Mouse (Mus musculus): Measurements from ENCODE around the gene Ankrd22. TPM values are rescaled to one million over a fixed set of nuclear protein-coding genes. Genes with fewer than 3 reads are reported as not detected.
A peak's percentile ranks its signal among the peaks of the same experiment; 100 is the strongest.

Gene Ankrd22
- polyA plus RNA-seq, 1 experiment from 2014 or later, result 0.07 TPM

- H3K27ac ChIP-seq, result peak overlapping the region; percentile 82
Observed at GRCm38 (mm10) chr19:34194132-34194745, 28.4 kb upstream of the Ankrd22 start.

GRCm38 (mm10) chr19:34193683-34194082 is 27.8 kb upstream of the Ankrd22 start:
- Histone ChIP-seq H3K36me3 (ENCODE audit: inconsistent target) (no peaks in the 10 kb centered on the region), H3K27ac (peak overlapping the region; percentile 82), H3K4me3 (ENCODE audit: inconsistent target) (peak overlapping the region; percentile 91), H3K79me2 (ENCODE audit: inconsistent target) (peaks cover 62% of the 10 kb centered on the region)
- 65% methylated on average over 9 of the region's 9 CpGs for WGBS (ENCODE audit: missing documents)

More at GRCm38 (mm10) chr19:34194132-34194745, 28.4 kb upstream of the Ankrd22 start:
- Histone ChIP-seq H3K4me3 (ENCODE audit: inconsistent target) (peak overlapping the region; percentile 91), H3K79me2 (ENCODE audit: inconsistent target) (peaks cover 68% of the 10 kb centered on the region), H3K36me3 (ENCODE audit: inconsistent target) (no peaks in the 10 kb centered on the region)
- 84% methylated on average over 6 of the region's 6 CpGs for WGBS (ENCODE audit: missing documents)

GRCm38 (mm10) chr19:34193149-34193548 is 27.3 kb upstream of the Ankrd22 start:
- H3K27ac ChIP-seq, result peak overlapping the region; percentile 82
- under 1% methylated on average over 9 of the region's 9 CpGs for WGBS (ENCODE audit: missing documents)
- H3K36me3 ChIP-seq (ENCODE audit: inconsistent target), result no peaks in the 10 kb centered on the region
- peaks cover 57% of the 10 kb centered on the region for H3K79me2 ChIP-seq (ENCODE audit: inconsistent target)
- H3K4me3 ChIP-seq (ENCODE audit: inconsistent target), result peak overlapping the region; percentile 91

GRCm38 (mm10) chr19:34192008-34192963 is 26.4 kb upstream of the Ankrd22 start, which contains the start of gene Stambpl1:
Stambpl1 (plus strand) TSS chr19:34192229.
- H3K4me3 ChIP-seq (ENCODE audit: inconsistent target), result peak within 1 kb of the TSS; percentile 91
- peak within 1 kb of the TSS; percentile 82 for H3K27ac ChIP-seq
- H3K36me3 ChIP-seq (ENCODE audit: inconsistent target), result no peaks in the 10 kb centered on the region
- peaks cover 48% of the 10 kb centered on the region for H3K79me2 ChIP-seq (ENCODE audit: inconsistent target)
- under 1% methylated on average over 62 of the region's 62 CpGs for WGBS (ENCODE audit: missing documents)

GRCm38 (mm10) chr19:34191645-34192007 is 25.8 kb upstream of the Ankrd22 start:
- Histone ChIP-seq H3K79me2 (ENCODE audit: inconsistent target) (peaks cover 41% of the 10 kb centered on the region), H3K27ac (no peak overlapping the region)
- 68% methylated on average over 10 of the region's 10 CpGs for WGBS (ENCODE audit: missing documents)

GRCm38 (mm10) chr19:34186845-34187244 is 21.0 kb upstream of the Ankrd22 start:
- 86% methylated on average over 4 of the region's 4 CpGs for WGBS (ENCODE audit: missing documents)
- Histone ChIP-seq H3K36me3 (ENCODE audit: inconsistent target) (no peaks in the 10 kb centered on the region), H3K79me2 (ENCODE audit: inconsistent target) (no peaks in the 10 kb centered on the region), H3K27ac (no peak overlapping the region), H3K4me3 (ENCODE audit: inconsistent target) (no peak overlapping the region)

More at GRCm38 (mm10) chr19:34191645-34192007, 25.8 kb upstream of the Ankrd22 start:
- H3K36me3 ChIP-seq (ENCODE audit: inconsistent target), result no peaks in the 10 kb centered on the region
- peak overlapping the region; percentile 91; the same call in 1 of the 2 replicates for H3K4me3 ChIP-seq (ENCODE audit: inconsistent target)

- WGBS (ENCODE audit: missing documents), result 91% methylated on average over 5 of the region's 5 CpGs
- H3K79me2 ChIP-seq (ENCODE audit: inconsistent target), result no peaks in the 10 kb centered on the region
- H3K4me3 ChIP-seq (ENCODE audit: inconsistent target), result no peak overlapping the region
- no peaks in the 10 kb centered on the region for H3K36me3 ChIP-seq (ENCODE audit: inconsistent target)
- H3K27ac ChIP-seq, result no peak overlapping the region
Observed at GRCm38 (mm10) chr19:34182490-34182889, 16.6 kb upstream of the Ankrd22 start.

GRCm38 (mm10) chr19:34181234-34181633 is 15.4 kb upstream of the Ankrd22 start:
- H3K36me3 ChIP-seq (ENCODE audit: inconsistent target), result no peaks in the 10 kb centered on the region
- H3K27ac ChIP-seq, result no peak overlapping the region
- no peak overlapping the region for H3K4me3 ChIP-seq (ENCODE audit: inconsistent target)
- WGBS (ENCODE audit: missing documents), result 92% methylated on average over 3 of the region's 3 CpGs
- H3K79me2 ChIP-seq (ENCODE audit: inconsistent target), result no peaks in the 10 kb centered on the region

GRCm38 (mm10) chr19:34180316-34180715 is 14.5 kb upstream of the Ankrd22 start:
- 48% methylated on average over 2 of the region's 2 CpGs for WGBS (ENCODE audit: missing documents)
- Histone ChIP-seq H3K27ac (no peak overlapping the region), H3K36me3 (ENCODE audit: inconsistent target) (no peaks in the 10 kb centered on the region), H3K4me3 (ENCODE audit: inconsistent target) (no peak overlapping the region), H3K79me2 (ENCODE audit: inconsistent target) (no peaks in the 10 kb centered on the region)

GRCm38 (mm10) chr19:34179136-34179535 is 13.3 kb upstream of the Ankrd22 start:
- Histone ChIP-seq H3K27ac (no peak overlapping the region), H3K36me3 (ENCODE audit: inconsistent target) (no peaks in the 10 kb centered on the region), H3K4me3 (ENCODE audit: inconsistent target) (no peak overlapping the region), H3K79me2 (ENCODE audit: inconsistent target) (no peaks in the 10 kb centered on the region)
- WGBS (ENCODE audit: missing documents), result 56% methylated on average over 4 of the region's 4 CpGs

- WGBS (ENCODE audit: missing documents), result 71% methylated on average over 3 of the region's 3 CpGs
- Histone ChIP-seq H3K36me3 (ENCODE audit: inconsistent target) (no peaks in the 10 kb centered on the region), H3K79me2 (ENCODE audit: inconsistent target) (no peaks in the 10 kb centered on the region), H3K4me3 (ENCODE audit: inconsistent target) (no peak overlapping the region), H3K27ac (no peak overlapping the region)
Observed at GRCm38 (mm10) chr19:34174004-34174403, 8.2 kb upstream of the Ankrd22 start.

GRCm38 (mm10) chr19:34171167-34171566 is 5.3 kb upstream of the Ankrd22 start:
- Histone ChIP-seq H3K27ac (no peak overlapping the region), H3K36me3 (ENCODE audit: inconsistent target) (no peaks in the 10 kb centered on the region), H3K4me3 (ENCODE audit: inconsistent target) (no peak overlapping the region), H3K79me2 (ENCODE audit: inconsistent target) (no peaks in the 10 kb centered on the region)
- 44% methylated on average over 3 of the region's 3 CpGs for WGBS (ENCODE audit: missing documents)

GRCm38 (mm10) chr19:34169121-34169520 is 3.3 kb upstream of the Ankrd22 start:
- H3K4me3 ChIP-seq (ENCODE audit: inconsistent target), result no peak overlapping the region
- no peak overlapping the region for H3K27ac ChIP-seq
- no peaks in the 10 kb centered on the region for H3K79me2 ChIP-seq (ENCODE audit: inconsistent target)
- H3K36me3 ChIP-seq (ENCODE audit: inconsistent target), result no peaks in the 10 kb centered on the region

- Histone ChIP-seq H3K79me2 (ENCODE audit: inconsistent target) (no peaks in the 10 kb centered on the region), H3K27ac (no peak overlapping the region), H3K4me3 (ENCODE audit: inconsistent target) (no peak overlapping the region), H3K36me3 (ENCODE audit: inconsistent target) (no peaks in the 10 kb centered on the region)
- WGBS (ENCODE audit: missing documents), result 22% methylated on average over 7 of the region's 7 CpGs
Observed at GRCm38 (mm10) chr19:34167896-34168661, 2.2 kb upstream of the Ankrd22 start.

Measured in macrophage (primary cell).